Mouse (Mus musculus) ES-Bruce4 (cell line): ENCODE data around the gene Gm28048. TPM values are rescaled to one million over a fixed set of nuclear protein-coding genes. Genes with fewer than 3 reads are reported as not detected.

ENCODE experiments used
- H3K27ac ChIP-seq: 2 replicates; pipeline ENCODE4 v1.5.1; 2012; ENCODE audit warnings: low read length, inconsistent platforms; ENCODE audit not compliant: insufficient read depth
- H3K27me3 ChIP-seq: 2 replicates; pipeline ENCODE4 v1.6.1; 2012; ENCODE audit warnings: mild to moderate bottlenecking, low read length, inconsistent platforms; ENCODE audit not compliant: control insufficient read depth, poor library complexity, insufficient read depth, severe bottlenecking
- H3K36me3 ChIP-seq: 2 replicates; pipeline ENCODE4 v1.6.1; 2012; ENCODE audit warnings: inconsistent platforms, mild to moderate bottlenecking, low read length, moderate library complexity; ENCODE audit not compliant: control insufficient read depth, poor library complexity, insufficient read depth, severe bottlenecking
- H3K4me1 ChIP-seq: one replicate; pipeline ENCODE4 v1.8.1; 2011; ENCODE audit warnings: low read length; ENCODE audit not compliant: control insufficient read depth, insufficient read depth
- H3K4me3 ChIP-seq: 2 replicates; pipeline ENCODE4 v1.5.1; 2011; ENCODE audit warnings: low read depth, mild to moderate bottlenecking, low read length
- H3K9ac ChIP-seq: 2 replicates; pipeline ENCODE4 v1.6.1; 2012; ENCODE audit warnings: low read depth, mild to moderate bottlenecking, inconsistent platforms; ENCODE audit not compliant: poor library complexity, severe bottlenecking
- H3K9me3 ChIP-seq: replicated peaks from 2 replicates; pipeline ENCODE4 v1.6.1; 2012; ENCODE audit warnings: mild to moderate bottlenecking, low read length, inconsistent platforms; ENCODE audit not compliant: control insufficient read depth, poor library complexity, insufficient read depth, severe bottlenecking
- CTCF ChIP-seq: IDR thresholded peaks from one replicate; pipeline ENCODE4 v1.8.1; 2011; ENCODE audit warnings: low read depth, low read length
- EP300 ChIP-seq: IDR thresholded peaks from 2 replicates; pipeline ENCODE4 v1.6.1; 2011; ENCODE audit warnings: low read depth, low read length; ENCODE audit not compliant: insufficient read depth
- POLR2A ChIP-seq: IDR thresholded peaks from one replicate; pipeline ENCODE4 v1.8.1; 2011; ENCODE audit warnings: low read length; ENCODE audit not compliant: insufficient read depth
- polyA plus RNA-seq: library from polyadenylated mRNA; stranded (reverse); fragments of >200 nt; gene quantifications from 2 replicates; pipeline ENCODE4 v1.2.4, GENCODE M21; 2011; ENCODE audit warnings: low read depth; ENCODE audit not compliant: missing spikeins, insufficient read depth, insufficient read length

Gm28048 gene
- polyA plus RNA-seq, 1 experiment = 33.6 TPM

DNA sequence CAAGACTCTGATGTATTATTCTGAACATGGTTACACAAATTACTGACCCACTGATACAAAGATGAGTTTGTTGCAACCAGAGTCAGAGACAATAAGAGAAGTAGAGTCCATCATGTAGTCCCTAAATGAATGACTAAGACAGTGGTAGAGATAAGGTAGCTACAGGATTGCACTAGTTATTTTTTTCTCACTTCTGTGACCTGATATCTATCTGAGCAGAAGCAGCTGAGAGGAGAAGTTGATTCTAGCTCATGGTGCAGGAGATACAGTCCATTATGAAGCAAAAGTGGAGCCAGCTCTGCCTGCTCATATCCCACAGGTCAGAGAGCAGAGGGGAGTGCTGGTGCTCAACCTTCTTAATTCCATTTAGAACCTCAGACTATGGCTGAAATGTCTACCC, 49.7 kb downstream of the Gm28048 start:
- no peak overlapping the region for H3K4me3 ChIP-seq
- no peaks in the 10 kb centered on the region for H3K27me3 ChIP-seq
- TF ChIP-seq CTCF = no peak
- TF ChIP-seq EP300 = no peak
- TF ChIP-seq POLR2A = no peak
- no peaks in the 10 kb centered on the region for H3K36me3 ChIP-seq
- H3K9ac ChIP-seq = no peak overlapping the region
- H3K9me3 ChIP-seq = no peaks in the 10 kb centered on the region
- peaks cover 11% of the 10 kb centered on the region for H3K4me1 ChIP-seq
- H3K27ac ChIP-seq = no peak overlapping the region

DNA sequence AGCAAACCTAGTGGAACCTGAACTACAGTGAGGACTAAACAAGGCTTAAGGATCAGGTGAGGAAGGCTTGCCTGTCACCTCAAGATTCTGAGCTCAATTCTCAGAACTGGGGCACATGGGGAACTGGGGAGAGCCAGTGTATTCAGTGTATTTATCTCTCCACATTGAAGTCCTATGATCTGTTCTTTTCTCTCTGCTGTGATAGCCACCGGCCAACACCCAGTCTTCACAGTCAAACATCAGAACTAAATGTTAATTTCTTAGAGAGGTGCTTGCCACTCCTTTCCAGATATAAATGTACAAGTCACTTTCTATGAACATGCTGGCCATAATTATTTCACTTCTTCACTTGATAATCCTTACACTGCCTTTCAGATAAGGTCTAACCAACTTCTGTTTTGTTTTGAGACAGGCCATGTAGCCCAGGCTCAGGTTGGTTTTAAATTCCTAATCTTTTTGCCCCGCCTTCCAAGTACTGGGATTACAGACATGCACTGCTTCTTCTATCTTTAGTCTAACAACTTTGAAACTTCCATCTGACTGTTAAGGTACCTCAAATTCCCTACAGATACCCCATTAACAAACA, 50.5 kb downstream of the Gm28048 start:
- no peak for TF ChIP-seq CTCF
- TF ChIP-seq POLR2A = no peak
- no peak for TF ChIP-seq EP300
- Histone ChIP-seq H3K27me3 (no peaks in the 10 kb centered on the region), H3K4me1 (peaks cover 9% of the 10 kb centered on the region), H3K27ac (no peak overlapping the region), H3K9ac (no peak overlapping the region), H3K4me3 (no peak overlapping the region), H3K36me3 (no peaks in the 10 kb centered on the region), H3K9me3 (no peaks in the 10 kb centered on the region)

DNA sequence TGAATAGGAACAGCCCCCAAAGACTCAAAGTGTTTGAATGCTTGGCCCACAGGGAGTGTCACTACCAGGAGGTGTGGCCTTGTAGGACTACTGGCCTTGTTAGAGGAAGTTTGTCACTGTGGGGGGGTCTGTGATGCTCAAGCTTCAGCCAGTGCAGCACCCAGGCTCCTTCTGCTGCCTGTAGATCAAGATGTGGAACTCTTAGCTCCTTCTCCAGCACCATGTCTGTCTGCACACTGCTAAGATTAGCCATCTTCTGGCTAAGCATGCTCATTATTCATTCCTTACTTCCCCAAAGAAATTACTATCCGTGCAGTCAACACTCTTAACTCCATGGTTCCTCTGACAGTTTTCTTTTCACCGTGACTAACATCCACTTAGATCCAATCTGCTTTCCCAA, 51.8 kb downstream of the Gm28048 start:
- Histone ChIP-seq H3K9me3 (no peaks in the 10 kb centered on the region), H3K9ac (no peak overlapping the region), H3K27me3 (no peaks in the 10 kb centered on the region), H3K4me3 (no peak overlapping the region), H3K4me1 (peaks cover 5% of the 10 kb centered on the region), H3K36me3 (no peaks in the 10 kb centered on the region), H3K27ac (no peak overlapping the region)
- TF ChIP-seq POLR2A (no peak), EP300 (no peak), CTCF (no peak)

DNA sequence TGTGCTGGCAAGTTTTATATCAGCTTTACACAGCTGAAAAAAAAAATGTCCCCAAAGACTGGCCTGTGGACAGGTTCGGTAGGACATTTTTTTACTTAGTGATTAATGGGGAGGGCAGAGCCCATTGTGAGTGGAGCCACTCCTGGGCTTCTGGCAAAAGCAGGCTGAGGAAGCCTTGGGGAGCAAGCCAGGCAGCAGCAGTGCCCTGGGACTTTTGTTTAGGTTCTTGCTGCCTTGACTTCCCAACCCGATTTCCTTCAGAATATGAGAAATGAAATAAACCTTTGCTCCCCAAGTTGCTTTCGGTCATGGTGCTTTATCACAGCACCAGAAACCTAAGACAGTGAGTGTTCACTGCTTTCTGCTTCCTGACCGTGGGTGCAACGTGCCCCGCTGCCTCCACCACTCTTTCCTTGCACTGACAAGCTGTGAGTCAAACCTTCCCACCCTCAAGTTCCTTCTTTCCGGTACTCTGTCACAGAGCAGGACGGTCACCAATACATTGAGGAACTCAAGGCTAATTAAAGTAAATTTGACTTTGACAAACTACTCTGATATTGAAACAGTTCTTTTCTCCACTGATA, 53.2 kb downstream of the Gm28048 start:
- TF ChIP-seq CTCF (no peak), EP300 (no peak)
- Histone ChIP-seq H3K27me3 (no peaks in the 10 kb centered on the region), H3K9ac (no peak overlapping the region), H3K36me3 (no peaks in the 10 kb centered on the region), H3K9me3 (no peaks in the 10 kb centered on the region), H3K4me3 (no peak overlapping the region), H3K27ac (no peak overlapping the region), H3K4me1 (peaks cover 4% of the 10 kb centered on the region)

DNA sequence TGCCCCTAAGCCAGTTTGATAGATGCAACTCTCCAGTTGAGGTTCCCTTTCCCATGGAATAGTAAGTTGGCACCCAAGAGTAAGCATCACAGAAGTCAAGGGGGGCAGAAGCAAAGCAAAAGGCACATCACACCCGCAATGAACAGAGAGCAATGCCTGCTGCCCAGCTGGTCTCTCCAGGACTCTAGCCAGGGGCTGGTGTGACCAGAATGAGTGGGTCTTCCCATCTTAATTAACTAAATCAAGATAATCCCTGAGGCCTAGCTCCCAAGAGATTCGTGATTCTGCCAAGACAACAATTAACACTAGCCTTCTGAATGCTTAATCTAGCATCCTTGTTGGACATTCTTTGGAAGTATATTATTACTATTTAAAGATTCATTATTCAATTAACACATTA, 58.3 kb downstream of the Gm28048 start:
- Histone ChIP-seq H3K4me1 (no peaks in the 10 kb centered on the region), H3K9ac (no peak overlapping the region), H3K9me3 (no peaks in the 10 kb centered on the region), H3K36me3 (no peaks in the 10 kb centered on the region), H3K4me3 (no peak overlapping the region), H3K27me3 (no peaks in the 10 kb centered on the region), H3K27ac (no peak overlapping the region)
- no peak for TF ChIP-seq POLR2A
- no peak for TF ChIP-seq CTCF
- no peak for TF ChIP-seq EP300

DNA sequence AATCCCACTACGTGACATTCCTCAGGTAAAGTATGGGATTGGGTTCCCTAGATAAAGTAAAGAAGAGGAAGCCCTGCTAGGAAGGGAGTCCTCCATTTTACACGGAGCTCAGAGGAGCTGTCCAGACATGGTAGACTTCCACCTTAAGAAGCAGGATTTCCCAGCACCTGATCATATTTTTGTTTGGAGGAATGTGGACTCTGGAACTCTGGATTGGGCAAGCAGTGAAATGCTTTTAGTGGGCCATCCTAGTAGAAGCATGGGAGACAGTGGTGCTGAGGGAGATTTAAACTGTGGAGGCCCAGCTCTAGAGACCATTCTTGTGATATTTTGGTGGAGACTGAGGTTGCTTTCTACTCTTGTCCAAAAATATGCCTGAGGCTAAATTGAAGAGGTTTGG, 59.3 kb downstream of the Gm28048 start:
- no peaks in the 10 kb centered on the region for H3K4me1 ChIP-seq
- TF ChIP-seq CTCF (no peak), POLR2A (no peak)
- H3K4me3 ChIP-seq = no peak overlapping the region
- H3K27ac ChIP-seq = no peak overlapping the region
- no peak overlapping the region for H3K9ac ChIP-seq
- H3K9me3 ChIP-seq = no peaks in the 10 kb centered on the region
- no peaks in the 10 kb centered on the region for H3K36me3 ChIP-seq
- no peaks in the 10 kb centered on the region for H3K27me3 ChIP-seq
